Mouse (Mus musculus) skeletal muscle tissue, postnatal 0 days (tissue): ENCODE data around the gene Htatsf1. TPM values are rescaled to one million over a fixed set of nuclear protein-coding genes. Genes with fewer than 3 reads are reported as not detected.

Source experiments
- polyA plus RNA-seq: library from polyadenylated mRNA; unstranded; fragments of >200 nt; fragmentation: Nextera tagmentation; extraction: Ambion mirVana; gene quantifications from 2 replicates; pipeline ENCODE4 v1.2.1, GENCODE M21; 2015

The Htatsf1 gene
- 67.0 and 68.4 TPM in 2 replicates for polyA plus RNA-seq

DNA sequence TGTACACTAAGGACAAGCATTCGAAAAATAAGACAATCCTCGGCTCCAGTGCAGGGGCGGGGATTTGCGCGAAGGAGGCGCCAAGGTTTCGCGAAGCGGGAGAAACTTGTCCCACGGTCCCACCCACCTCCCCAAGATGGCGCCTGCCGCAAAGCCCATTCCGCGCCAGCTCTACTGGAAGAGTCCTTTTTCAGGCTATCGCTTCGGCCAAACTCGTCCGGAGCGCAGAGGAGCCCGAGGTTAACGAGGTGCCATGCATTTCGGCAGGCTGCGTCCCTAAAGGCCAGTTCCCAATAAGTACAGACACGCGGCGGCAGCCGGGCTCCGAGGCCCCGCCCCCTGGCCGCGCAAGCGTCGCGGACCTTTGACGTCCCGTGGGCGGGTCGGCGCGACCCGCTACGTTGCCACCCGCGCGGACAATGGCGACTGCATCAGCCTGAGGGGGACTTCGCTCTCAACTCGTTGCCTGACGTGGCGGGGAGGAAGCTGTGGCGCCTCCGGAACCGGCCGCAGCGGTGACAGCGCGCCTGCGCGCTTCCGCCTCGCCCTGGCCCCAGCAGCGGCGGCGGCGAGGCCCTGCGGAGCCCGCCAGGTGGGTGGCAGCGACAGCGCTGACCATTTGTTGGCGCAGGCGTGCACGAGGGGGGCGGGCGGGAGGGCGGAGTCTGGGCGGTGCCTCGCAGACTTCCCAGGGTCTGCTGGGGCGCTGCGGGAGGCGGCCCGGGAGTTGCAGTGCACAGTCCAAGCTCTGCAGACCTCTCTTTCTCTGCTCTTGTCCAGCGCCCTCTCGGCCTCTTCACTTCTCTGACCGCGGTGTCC lies at the start of gene Htatsf1:
Gene Htatsf1 (plus strand): TSS at position 410 of the 819 bp plus-strand sequence.

GRCm38 (mm10) chrX:57042774-57043173 lies 10.6 kb upstream of the Htatsf1 start, which contains the start of gene Brs3:
Gene Brs3 (plus strand): TSS chrX:57043074.

GRCm38 (mm10) chrX:57087806-57088205 lies 34.4 kb downstream of the Htatsf1 start, which contains the start of gene Vgll1:
Gene Vgll1 (plus strand): TSS chrX:57088106.

Other genes with a start within 250 kb of the Htatsf1 start
- 4.3 and 4.5 TPM in 2 replicates for gene Map7d3, start 231.3 kb upstream of the Htatsf1 start, polyA plus RNA-seq
- gene Adgrg4, start 183.4 kb upstream of the Htatsf1 start, polyA plus RNA-seq: not detected in 2 replicates
- not detected in 2 replicates for gene Brs3, start 10.5 kb upstream of the Htatsf1 start, polyA plus RNA-seq
- not detected in 2 replicates for gene Vgll1, start 34.5 kb downstream of the Htatsf1 start, polyA plus RNA-seq
- gene Cd40lg, start 158.6 kb downstream of the Htatsf1 start, polyA plus RNA-seq: not detected in 2 replicates